Mouse (Mus musculus) right cerebral cortex, postnatal 25 days (tissue): ENCODE results near the gene Angptl6.
"Not testable (repeated sequence)": the region's sequence is repeated elsewhere in the genome, so short reads cannot be mapped to it uniquely, and the experiment has no call there.

ENCODE experiments used
- DNase-seq: peaks from one replicate; pipeline ENCODE4 v3.0.0; 2022

Gene Angptl6

DNA sequence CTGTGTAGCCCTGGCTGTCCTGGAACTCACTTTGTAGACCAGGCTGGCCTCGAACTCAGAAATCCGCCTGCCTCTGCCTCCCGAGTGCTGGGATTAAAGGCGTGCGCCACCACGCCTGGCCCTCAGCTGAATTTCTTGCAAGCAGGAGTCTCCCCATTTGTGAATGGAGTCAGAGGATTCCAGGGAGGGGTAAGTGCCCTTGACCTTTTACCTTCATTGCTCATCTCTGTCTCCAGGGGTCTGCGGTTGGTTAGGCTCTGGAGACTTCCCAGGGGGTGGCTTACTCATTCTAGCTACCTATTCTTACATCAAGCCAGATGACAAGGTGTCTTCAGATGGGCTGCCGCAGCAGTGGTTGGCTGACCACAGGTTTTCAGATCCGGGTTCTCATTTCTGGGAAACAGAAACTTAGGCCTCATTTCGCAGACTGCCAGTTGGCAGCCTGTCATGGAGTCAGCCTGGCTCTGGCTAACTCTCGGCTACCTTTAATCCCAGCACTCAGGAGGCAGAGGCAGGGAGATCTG is 44.0 kb downstream of the Angptl6 start:
- not testable (repeated sequence) for DNase-seq

DNA sequence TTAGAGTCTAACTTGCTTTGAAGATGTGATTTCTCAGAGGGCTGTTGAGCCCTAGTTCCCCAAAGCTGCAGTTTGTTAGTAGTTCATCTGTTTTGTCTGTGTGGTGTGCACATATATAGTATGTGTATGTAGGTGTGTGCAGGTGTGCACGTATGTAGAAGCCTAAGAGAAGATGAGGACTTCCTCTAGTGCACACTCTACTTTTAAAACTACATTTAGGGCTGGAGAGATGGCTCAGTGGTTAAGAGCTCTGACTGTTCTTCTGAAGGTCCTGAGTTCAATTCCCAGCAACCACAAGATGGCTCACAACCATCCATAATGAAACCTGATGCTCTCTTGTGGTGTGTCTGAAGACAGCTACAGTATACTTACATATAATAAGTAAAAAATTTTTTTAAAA is 44.6 kb downstream of the Angptl6 start:
- no peak for DNase-seq

DNA sequence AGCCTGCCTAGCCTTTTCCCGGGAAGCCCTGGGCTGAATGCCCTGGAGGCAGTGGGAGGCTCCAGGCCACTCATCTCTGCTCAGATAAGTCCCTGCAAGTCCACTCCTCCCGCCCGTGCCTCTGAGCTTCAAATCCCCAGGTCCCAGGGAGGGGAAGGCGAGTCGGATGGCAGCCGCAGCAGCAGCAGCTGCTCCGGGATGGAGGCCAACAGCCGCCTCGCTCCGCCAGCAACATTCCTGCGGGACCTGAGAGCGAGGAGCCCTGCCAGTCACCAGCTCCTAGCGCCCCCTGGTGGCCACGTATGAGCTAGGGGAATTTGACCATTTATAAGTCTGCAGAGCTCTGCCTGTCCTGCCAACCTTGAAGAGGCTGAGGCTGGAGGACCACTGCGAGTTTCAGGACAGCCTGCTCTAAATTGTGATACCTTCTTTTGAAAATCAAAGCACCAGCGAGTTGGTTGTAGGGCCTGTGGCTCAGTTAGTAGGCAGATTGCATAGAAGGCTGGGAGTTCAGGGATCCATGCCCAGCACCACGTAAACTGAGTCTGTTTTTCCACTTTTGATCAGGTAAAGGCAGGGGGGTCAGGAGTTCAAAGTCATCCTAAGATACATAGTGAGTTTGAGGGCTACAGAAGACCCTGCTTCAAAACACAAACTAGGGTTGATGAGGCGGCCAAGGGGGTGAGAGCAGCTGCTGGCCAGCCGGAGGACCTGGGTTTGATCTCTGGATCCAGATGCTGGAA is 48.5 kb downstream of the Angptl6 start:
- DNase-seq, result peak; percentile 91

DNA sequence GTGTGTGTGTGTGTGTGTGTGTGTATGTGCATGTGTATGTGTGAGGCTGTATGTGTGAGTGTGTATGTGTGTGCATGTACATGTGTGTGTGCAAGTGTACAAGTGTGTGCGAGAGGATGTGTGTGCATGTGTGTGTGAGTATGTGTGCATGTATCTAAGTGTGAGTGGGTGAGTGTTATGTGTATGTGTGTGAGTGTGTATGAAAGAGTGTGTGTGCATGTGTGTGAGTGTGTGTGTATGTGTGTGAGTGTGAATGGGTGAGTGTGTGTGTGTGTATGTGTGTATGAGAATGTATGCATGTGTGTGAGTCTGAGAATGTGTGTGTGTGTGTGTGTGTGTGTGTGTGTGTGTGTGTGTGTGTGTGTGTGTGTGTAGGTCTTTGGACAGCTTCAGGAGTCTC is 51.4 kb downstream of the Angptl6 start:
- DNase-seq, result no peak

DNA sequence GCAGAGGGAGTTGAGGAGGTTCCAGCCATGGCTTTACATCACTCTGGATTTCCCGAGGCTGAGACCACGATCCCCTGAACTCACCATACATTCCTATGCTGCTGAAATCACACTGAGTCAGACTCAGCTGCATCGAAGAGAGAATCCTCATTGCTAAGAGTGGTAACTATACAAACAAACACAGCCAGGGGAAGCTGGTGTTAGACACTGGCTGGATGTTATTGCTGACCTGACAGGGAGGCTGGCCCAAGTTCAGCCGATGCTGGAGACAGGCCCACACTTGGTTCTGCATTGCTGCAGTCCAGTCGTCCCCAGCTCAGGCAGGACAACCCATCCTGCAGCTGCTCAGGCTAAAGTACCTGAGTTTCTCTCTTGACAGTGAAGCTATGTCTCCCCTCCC is 53.7 kb downstream of the Angptl6 start:
- DNase-seq, result no peak
